Mouse (Mus musculus): Measurements from ENCODE around the gene Sapcd2. TPM values are rescaled to one million over a fixed set of nuclear protein-coding genes. Genes with fewer than 3 reads are reported as not detected.

The Sapcd2 gene
- polyA plus RNA-seq, 1 experiment from 2014 or later: 14.4 TPM

- no peak for ATAC-seq (ENCODE audit: insufficient number of reproducible peaks, insufficient read depth, low FRiP score, low read depth)
- H3K27me3 ChIP-seq (ENCODE audit: control insufficient read depth, insufficient read depth, low read length): peaks cover 24% of the 10 kb centered on the region
- no peaks in the 10 kb centered on the region for H3K9me3 ChIP-seq (ENCODE audit: control insufficient read depth, low read length)
- H3K9ac ChIP-seq (ENCODE audit: low read length): no peak overlapping the region; the same call in 1 of the 2 replicates
- no peak overlapping the region for H3K4me2 ChIP-seq (ENCODE audit: low read length)
- no peak overlapping the region for H3K4me3 ChIP-seq (ENCODE audit: control insufficient read depth in 1 of 2, insufficient read depth in 1 of 2, low read depth in 1 of 2, low read length in 2 of 2)
- H3K4me1 ChIP-seq (ENCODE audit: control insufficient read depth in 2 of 2, insufficient read depth in 2 of 2, low read length in 2 of 2): peaks cover 0 to 5% of the 10 kb centered on the region in 2 experiments; a peak in 2 of 4 replicates
- H3K36me3 ChIP-seq (ENCODE audit: control insufficient read depth, insufficient read depth, low read length): 0 out of 2 replicates have a peak, but pooled peaks cover 12% of the 10 kb centered on the region
- WGBS: 60% methylated on average over 13 of the region's 13 CpGs
- H3K27ac ChIP-seq (replicated peaks in 1 of 2; ENCODE audit: control insufficient read depth in 1 of 2, insufficient read depth in 1 of 2, low read depth in 2 of 2, low read length in 2 of 2): no peak overlapping the region
Observed at GRCm38 (mm10) chr2:25363478-25364178, 8.5 kb upstream of the Sapcd2 start.

GRCm38 (mm10) chr2:25364313-25364712 lies 7.8 kb upstream of the Sapcd2 start:
- no peak overlapping the region for H3K27ac ChIP-seq (replicated peaks in 1 of 2; ENCODE audit: control insufficient read depth in 1 of 2, insufficient read depth in 1 of 2, low read depth in 2 of 2, low read length in 2 of 2)
- H3K4me3 ChIP-seq (ENCODE audit: control insufficient read depth in 1 of 2, insufficient read depth in 1 of 2, low read depth in 1 of 2, low read length in 2 of 2): peak overlapping the region in 1 of 2 experiments; percentile 73; a peak in 2 of 4 replicates
- peak overlapping the region; percentile 95 for H3K4me2 ChIP-seq (ENCODE audit: low read length)
- ATAC-seq (ENCODE audit: insufficient number of reproducible peaks, insufficient read depth, low FRiP score, low read depth): no peak
- 91% methylated on average over 4 of the region's 4 CpGs for WGBS
- peaks cover 0 to 5% of the 10 kb centered on the region in 2 experiments; a peak in 2 of 4 replicates for H3K4me1 ChIP-seq (ENCODE audit: control insufficient read depth in 2 of 2, insufficient read depth in 2 of 2, low read length in 2 of 2)
- H3K27me3 ChIP-seq (ENCODE audit: control insufficient read depth, insufficient read depth, low read length): peaks cover 27% of the 10 kb centered on the region
- no peak overlapping the region for H3K9ac ChIP-seq (ENCODE audit: low read length)
- 0 out of 2 replicates have a peak, but pooled peaks cover 12% of the 10 kb centered on the region for H3K36me3 ChIP-seq (ENCODE audit: control insufficient read depth, insufficient read depth, low read length)
- H3K9me3 ChIP-seq (ENCODE audit: control insufficient read depth, low read length): no peaks in the 10 kb centered on the region

- Histone ChIP-seq H3K36me3 (ENCODE audit: control insufficient read depth, insufficient read depth, low read length) (0 out of 2 replicates have a peak, but pooled peaks cover 12% of the 10 kb centered on the region), H3K9ac (ENCODE audit: low read length) (peak overlapping the region; percentile 81), H3K27me3 (ENCODE audit: control insufficient read depth, insufficient read depth, low read length) (peaks cover 27% of the 10 kb centered on the region), H3K4me3 (ENCODE audit: control insufficient read depth in 1 of 2, insufficient read depth in 1 of 2, low read depth in 1 of 2, low read length in 2 of 2) (peak overlapping the region; percentile 59 to 73), H3K4me1 (ENCODE audit: control insufficient read depth in 2 of 2, insufficient read depth in 2 of 2, low read length in 2 of 2) (peaks cover 0 to 5% of the 10 kb centered on the region in 2 experiments; a peak in 2 of 4 replicates), H3K9me3 (ENCODE audit: control insufficient read depth, low read length) (no peaks in the 10 kb centered on the region), H3K4me2 (ENCODE audit: low read length) (peak overlapping the region; percentile 95), H3K27ac (replicated peaks in 1 of 2; ENCODE audit: control insufficient read depth in 1 of 2, insufficient read depth in 1 of 2, low read depth in 2 of 2, low read length in 2 of 2) (no peak overlapping the region)
- no peak for ATAC-seq (ENCODE audit: insufficient number of reproducible peaks, insufficient read depth, low FRiP score, low read depth)
- 24% methylated on average over 9 of the region's 9 CpGs for WGBS
Observed at GRCm38 (mm10) chr2:25364761-25365090, 7.4 kb upstream of the Sapcd2 start.

DNA sequence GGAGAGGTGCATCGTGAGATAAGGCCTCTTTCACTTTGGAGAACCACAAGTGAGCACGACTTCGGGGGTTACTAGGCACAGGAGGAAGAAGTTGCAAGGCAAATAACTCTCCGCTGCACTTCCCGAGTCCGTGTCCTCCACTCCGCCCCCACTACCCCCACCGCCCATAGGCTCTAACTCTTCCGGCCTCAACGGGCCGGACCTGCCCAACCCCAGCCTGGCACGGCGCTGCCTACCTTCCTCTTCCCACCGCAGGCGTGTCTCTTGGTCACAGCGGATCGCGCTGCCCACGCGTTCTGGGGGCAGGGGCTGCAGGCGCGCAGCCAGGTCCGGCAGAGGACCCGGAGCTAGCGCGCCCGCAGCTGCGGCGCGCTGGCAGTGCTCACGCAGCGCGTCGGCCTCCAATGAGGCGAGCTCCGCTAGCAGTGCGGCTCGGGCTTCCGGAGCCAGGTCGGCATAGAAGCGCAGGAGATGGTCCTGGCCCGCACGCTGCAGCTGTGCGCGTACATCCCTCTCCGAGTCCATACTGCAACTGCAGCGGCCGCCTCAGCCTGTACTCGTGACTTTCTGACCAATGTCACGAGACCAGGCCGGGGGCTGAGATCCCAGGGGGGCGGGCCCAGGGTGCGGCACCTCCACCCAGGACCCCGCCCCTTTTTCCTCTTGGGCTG lies 6.9 kb upstream of the Sapcd2 start, which contains the start of gene Uap1l1:
Gene Uap1l1 (minus strand): TSS at position 592 of the 671 bp plus-strand sequence.
- Histone ChIP-seq H3K9me3 (ENCODE audit: control insufficient read depth, low read length) (no peaks in the 10 kb centered on the region), H3K27me3 (ENCODE audit: control insufficient read depth, insufficient read depth, low read length) (peaks cover 27% of the 10 kb centered on the region), H3K9ac (ENCODE audit: low read length) (peak within 1 kb of the TSS; percentile 81), H3K4me3 (ENCODE audit: control insufficient read depth in 1 of 2, insufficient read depth in 1 of 2, low read depth in 1 of 2, low read length in 2 of 2) (peak within 1 kb of the TSS; percentile 59 to 73), H3K4me2 (ENCODE audit: low read length) (peak within 1 kb of the TSS; percentile 95), H3K36me3 (ENCODE audit: control insufficient read depth, insufficient read depth, low read length) (0 out of 2 replicates have a peak, but pooled peaks cover 8% of the 10 kb centered on the region), H3K27ac (replicated peaks in 1 of 2; ENCODE audit: control insufficient read depth in 1 of 2, insufficient read depth in 1 of 2, low read depth in 2 of 2, low read length in 2 of 2) (peak within 1 kb of the TSS in 1 of 2 experiments; percentile 20; a peak in 1 of 4 replicates), H3K4me1 (ENCODE audit: control insufficient read depth in 2 of 2, insufficient read depth in 2 of 2, low read length in 2 of 2) (peaks cover 0 to 5% of the 10 kb centered on the region in 2 experiments; a peak in 2 of 4 replicates)
- peak; percentile 77 for ATAC-seq (ENCODE audit: insufficient number of reproducible peaks, insufficient read depth, low FRiP score, low read depth)
- under 1% methylated on average over 54 of the region's 54 CpGs for WGBS

DNA sequence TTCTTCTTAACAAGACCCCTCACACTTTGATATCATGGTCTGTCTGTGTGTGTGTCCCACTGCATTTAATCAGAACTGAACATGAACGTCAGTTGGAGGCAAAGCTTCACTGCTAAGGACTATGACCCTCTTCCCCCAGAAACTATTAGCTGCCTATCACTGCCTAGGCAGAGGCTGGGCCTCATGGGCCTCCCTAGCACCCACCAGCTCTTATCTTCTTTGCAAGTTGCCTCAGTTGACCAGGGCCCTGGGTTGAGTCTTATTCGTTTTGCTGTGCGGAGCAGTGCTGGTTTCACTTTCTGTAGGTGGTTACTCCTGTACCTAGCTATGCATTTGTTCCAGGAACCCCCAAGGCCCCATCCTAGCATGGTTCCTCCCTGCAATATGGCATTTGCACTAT lies 2.1 kb upstream of the Sapcd2 start:
- Histone ChIP-seq H3K4me1 (ENCODE audit: control insufficient read depth in 2 of 2, insufficient read depth in 2 of 2, low read length in 2 of 2) (peaks cover 15 to 22% of the 10 kb centered on the region in 2 experiments), H3K27me3 (ENCODE audit: control insufficient read depth, insufficient read depth, low read length) (peaks cover 11% of the 10 kb centered on the region), H3K9ac (ENCODE audit: low read length) (no peak overlapping the region), H3K27ac (replicated peaks in 1 of 2; ENCODE audit: control insufficient read depth in 1 of 2, insufficient read depth in 1 of 2, low read depth in 2 of 2, low read length in 2 of 2) (no peak overlapping the region), H3K4me2 (ENCODE audit: low read length) (no peak overlapping the region), H3K36me3 (ENCODE audit: control insufficient read depth, insufficient read depth, low read length) (peaks cover 3% of the 10 kb centered on the region; the same call in 1 of the 2 replicates), H3K4me3 (ENCODE audit: control insufficient read depth in 1 of 2, insufficient read depth in 1 of 2, low read depth in 1 of 2, low read length in 2 of 2) (no peak overlapping the region), H3K9me3 (ENCODE audit: control insufficient read depth, low read length) (no peaks in the 10 kb centered on the region)
- ATAC-seq (ENCODE audit: insufficient number of reproducible peaks, insufficient read depth, low FRiP score, low read depth): no peak
- 78% methylated on average over 3 of the region's 3 CpGs for WGBS

GRCm38 (mm10) chr2:25372644-25373391 lies 697 bp downstream of the Sapcd2 start:
- Histone ChIP-seq H3K27ac (replicated peaks in 1 of 2; ENCODE audit: control insufficient read depth in 1 of 2, insufficient read depth in 1 of 2, low read depth in 2 of 2, low read length in 2 of 2) (no peak overlapping the region), H3K9me3 (ENCODE audit: control insufficient read depth, low read length) (no peaks in the 10 kb centered on the region), H3K4me3 (ENCODE audit: control insufficient read depth in 1 of 2, insufficient read depth in 1 of 2, low read depth in 1 of 2, low read length in 2 of 2) (peak overlapping the region; percentile 72 to 73), H3K4me2 (ENCODE audit: low read length) (peak overlapping the region; percentile 99), H3K4me1 (ENCODE audit: control insufficient read depth in 2 of 2, insufficient read depth in 2 of 2, low read length in 2 of 2) (peaks cover 13 to 22% of the 10 kb centered on the region in 2 experiments), H3K27me3 (ENCODE audit: control insufficient read depth, insufficient read depth, low read length) (peaks cover 3% of the 10 kb centered on the region; the same call in 1 of the 2 replicates), H3K9ac (ENCODE audit: low read length) (peak overlapping the region; percentile 77), H3K36me3 (ENCODE audit: control insufficient read depth, insufficient read depth, low read length) (peaks cover 27% of the 10 kb centered on the region)
- 2% methylated on average over 42 of the region's 42 CpGs for WGBS
- peak; percentile 6; the same call in 1 of the 2 replicates for ATAC-seq (ENCODE audit: insufficient number of reproducible peaks, insufficient read depth, low FRiP score, low read depth)

DNA sequence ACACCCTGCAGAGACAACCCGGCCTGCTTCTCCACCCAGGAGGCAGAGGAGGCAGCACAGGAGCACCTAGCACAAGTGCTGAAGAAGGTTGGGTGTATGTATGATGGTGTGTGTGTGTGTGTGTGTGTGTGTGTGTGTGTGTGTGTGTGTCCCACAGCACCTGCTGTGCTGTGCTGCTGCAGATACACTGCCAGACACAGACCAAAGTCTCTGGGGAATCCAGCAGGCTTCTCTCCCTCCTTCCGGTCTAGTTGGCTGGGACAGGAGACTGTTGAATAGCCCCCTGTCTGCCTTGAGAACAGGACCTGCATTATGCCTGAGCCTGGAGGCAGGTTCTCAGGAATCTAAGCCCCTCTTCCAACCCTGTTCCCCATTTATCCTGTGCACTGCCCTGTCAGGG lies 1.3 kb downstream of the Sapcd2 start:
- peaks cover 13 to 22% of the 10 kb centered on the region in 2 experiments for H3K4me1 ChIP-seq (ENCODE audit: control insufficient read depth in 2 of 2, insufficient read depth in 2 of 2, low read length in 2 of 2)
- H3K4me2 ChIP-seq (ENCODE audit: low read length): peak overlapping the region; percentile 99
- H3K27me3 ChIP-seq (ENCODE audit: control insufficient read depth, insufficient read depth, low read length): peaks cover 3% of the 10 kb centered on the region; the same call in 1 of the 2 replicates
- peaks cover 33% of the 10 kb centered on the region for H3K36me3 ChIP-seq (ENCODE audit: control insufficient read depth, insufficient read depth, low read length)
- H3K4me3 ChIP-seq (ENCODE audit: control insufficient read depth in 1 of 2, insufficient read depth in 1 of 2, low read depth in 1 of 2, low read length in 2 of 2): peak overlapping the region; percentile 72 to 73
- no peak overlapping the region for H3K27ac ChIP-seq (replicated peaks in 1 of 2; ENCODE audit: control insufficient read depth in 1 of 2, insufficient read depth in 1 of 2, low read depth in 2 of 2, low read length in 2 of 2)
- no peak for ATAC-seq (ENCODE audit: insufficient number of reproducible peaks, insufficient read depth, low FRiP score, low read depth)
- whole genome bisulfite sequencing: 39% methylated on average over 2 of the region's 2 CpGs
- peak overlapping the region; percentile 77 for H3K9ac ChIP-seq (ENCODE audit: low read length)
- no peaks in the 10 kb centered on the region for H3K9me3 ChIP-seq (ENCODE audit: control insufficient read depth, low read length)
